Mouse (Mus musculus) retina, postnatal 7 days (tissue): ENCODE data around the gene Cdca8.

Source experiments
- DNase-seq: peaks from one replicate; pipeline ENCODE4 v3.0.0-alpha.2; 2012; ENCODE audit warnings: low read depth, low spot score

Cdca8 gene

DNA sequence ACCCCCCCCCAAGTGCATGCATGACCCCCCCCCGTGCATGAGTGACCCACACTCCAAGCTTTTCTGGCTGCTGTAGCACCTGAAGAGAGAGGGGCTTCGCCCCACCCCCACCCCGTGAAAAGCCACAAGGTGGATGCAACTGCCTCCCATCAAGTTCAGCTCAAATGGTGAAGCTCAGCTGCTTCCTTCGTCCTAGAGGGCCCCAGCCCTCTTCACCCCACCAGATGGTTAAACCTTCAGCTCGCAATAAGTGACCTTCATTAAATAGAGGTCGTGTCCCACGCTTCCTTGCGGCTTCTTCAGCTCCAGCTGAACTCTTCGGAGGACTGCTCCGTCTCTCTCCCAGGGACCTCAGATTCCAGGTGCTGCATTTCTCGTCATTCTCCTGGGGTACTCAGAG is 58.5 kb downstream of the Cdca8 start, which contains the start of gene Epha10:
Gene Epha10, plus strand, starts transcription at position 301 of the 400 bp plus-strand sequence.
- no peak for DNase-seq

DNA sequence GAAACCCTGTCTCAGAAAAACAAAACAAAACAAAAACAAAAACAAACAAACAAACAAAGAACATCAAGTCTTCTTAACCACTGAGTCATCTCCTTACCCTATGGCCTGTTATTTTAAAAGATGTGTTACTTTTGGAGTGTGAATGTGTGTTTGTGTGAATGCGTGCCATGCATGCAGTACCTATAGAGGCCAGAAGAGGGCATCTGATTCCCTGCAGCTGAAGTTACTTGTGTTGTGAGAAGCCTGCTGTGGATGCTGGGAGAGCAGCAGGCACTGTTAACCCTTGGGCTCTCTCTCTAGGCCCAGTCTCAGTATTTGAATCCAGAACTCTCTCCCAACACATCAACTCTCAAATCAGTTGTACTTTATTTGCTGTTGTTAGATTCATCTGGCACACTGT is 66.4 kb downstream of the Cdca8 start:
- no peak for DNase-seq
